Mouse (Mus musculus) kidney, adult 18-20 months (tissue): ENCODE measurements around the gene Nemp2.
A peak's percentile ranks its signal among the peaks of the same experiment; 100 is the strongest.
"Not testable (repeated sequence)": the region's sequence is repeated elsewhere in the genome, so short reads cannot be mapped to it uniquely, and the experiment has no call there.

Experiments
- DNase-seq: peaks from one replicate; pipeline ENCODE4 v3.0.0; 2021

Gene Nemp2

GRCm38 (mm10) chr1:52655153-52655552 is 24.6 kb downstream of the Nemp2 start:
- DNase-seq, result no peak

GRCm38 (mm10) chr1:52658160-52658559 is 27.7 kb downstream of the Nemp2 start:
- no peak for DNase-seq

GRCm38 (mm10) chr1:52660278-52660677 is 29.8 kb downstream of the Nemp2 start:
- no peak for DNase-seq

- DNase-seq, result no peak
Measured at GRCm38 (mm10) chr1:52660765-52661164, 30.3 kb downstream of the Nemp2 start.

- DNase-seq, result no peak
Measured at GRCm38 (mm10) chr1:52663228-52663627, 32.7 kb downstream of the Nemp2 start.

- DNase-seq, result no peak
Measured at GRCm38 (mm10) chr1:52668743-52669323, 38.3 kb downstream of the Nemp2 start.

- no peak for DNase-seq
Measured at GRCm38 (mm10) chr1:52669931-52670330, 39.4 kb downstream of the Nemp2 start.

- no peak for DNase-seq
Measured at GRCm38 (mm10) chr1:52675561-52676551, 45.4 kb downstream of the Nemp2 start.

GRCm38 (mm10) chr1:52676621-52677020 is 46.1 kb downstream of the Nemp2 start:
- peak; percentile 30 for DNase-seq

GRCm38 (mm10) chr1:52683550-52683949 is 53.0 kb downstream of the Nemp2 start:
- no peak for DNase-seq

- no peak for DNase-seq
Measured at GRCm38 (mm10) chr1:52687636-52688035, 57.1 kb downstream of the Nemp2 start.

GRCm38 (mm10) chr1:52694456-52694855 is 64.0 kb downstream of the Nemp2 start:
- DNase-seq, result not testable (repeated sequence)
